Mouse (Mus musculus): ENCODE data around the gene Wdr45. TPM values are rescaled to one million over a fixed set of nuclear protein-coding genes. Genes with fewer than 3 reads are reported as not detected.
"Not testable (repeated sequence)": the region's sequence is repeated elsewhere in the genome, so short reads cannot be mapped to it uniquely, and the experiment has no call there.

Wdr45 gene
- total and polyA plus RNA-seq, 2 experiments from 2014 or later, result 27.2 to 34.6 TPM

GRCm38 (mm10) chrX:7745429-7745828 is 31.3 kb downstream of the Wdr45 start:
- no peaks in the 10 kb centered on the region for H3K27me3 ChIP-seq (ENCODE audit: insufficient read depth, low read length)
- no peak for TF ChIP-seq CTCF (IDR thresholded peaks at IDR 0.05)
- no peak overlapping the region for H3K27ac ChIP-seq (ENCODE audit: low read depth, low read length)
- DNase-seq (ENCODE audit: low spot score) (no peak), ATAC-seq (ENCODE audit: low FRiP score) (no peak)
- no peak overlapping the region for H3K9ac ChIP-seq (replicated peaks; ENCODE audit: low read length, poor library complexity, severe bottlenecking)
- no peaks in the 10 kb centered on the region for H3K36me3 ChIP-seq (ENCODE audit: insufficient read depth, low read length)
- H3K4me3 ChIP-seq (ENCODE audit: low read depth, low read length), result no peak overlapping the region
- no peaks in the 10 kb centered on the region for H3K9me3 ChIP-seq (ENCODE audit: low read length)
- no peaks in the 10 kb centered on the region for H3K4me1 ChIP-seq (ENCODE audit: insufficient read depth, low read length)
- H3K4me2 ChIP-seq (ENCODE audit: low read depth, low read length, poor library complexity, severe bottlenecking), result no peak overlapping the region
- 90% methylated on average over 8 of the region's 8 CpGs for WGBS

DNA sequence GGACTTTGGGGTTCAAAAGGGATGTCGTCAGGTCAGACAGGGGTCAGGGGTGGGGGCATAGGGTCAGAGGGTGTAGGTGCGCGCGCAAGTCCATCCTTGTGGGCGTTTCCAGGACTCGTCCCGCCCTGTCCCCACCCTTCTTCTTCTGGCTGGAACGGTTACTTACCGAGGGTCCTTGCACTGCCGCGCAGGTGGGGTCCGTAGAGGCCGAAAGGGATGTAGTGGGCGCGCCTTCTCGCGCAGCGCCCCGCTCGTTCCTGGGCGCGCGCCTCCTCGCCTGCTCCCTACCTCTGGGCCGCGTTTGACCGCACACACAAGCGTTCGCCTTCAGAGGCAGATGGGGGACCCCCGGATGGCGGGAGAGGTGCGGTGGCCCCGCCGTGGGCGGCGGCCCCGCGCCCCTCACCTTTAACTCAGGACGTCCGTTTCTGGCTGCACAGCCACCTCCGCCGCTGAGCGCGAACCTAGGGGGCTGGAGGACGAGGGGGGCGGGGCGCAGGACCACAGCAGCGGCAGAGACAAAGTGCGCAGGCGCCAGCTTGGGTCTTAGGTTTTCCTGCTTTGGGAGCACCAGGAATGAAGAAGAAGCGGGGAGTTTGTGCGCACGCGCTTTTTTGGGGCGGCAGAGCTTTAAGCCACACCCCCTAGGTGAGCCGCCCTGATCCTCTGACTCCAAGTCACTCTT is 36.4 kb downstream of the Wdr45 start, which contains the start of gene Ccdc120:
Gene Ccdc120 (minus strand): TSS at position 474 of the 685 bp plus-strand sequence.
- no peaks in the 10 kb centered on the region for H3K27me3 ChIP-seq (ENCODE audit: insufficient read depth, low read length)
- peak; percentile 88 for ATAC-seq (ENCODE audit: low FRiP score)
- H3K9me3 ChIP-seq (ENCODE audit: low read length), result peaks cover 2% of the 10 kb centered on the region; the same call in 1 of the 2 replicates
- H3K9ac ChIP-seq (replicated peaks; ENCODE audit: low read length, poor library complexity, severe bottlenecking), result peak within 1 kb of the TSS; percentile 73
- peak within 1 kb of the TSS; percentile 52 for H3K4me2 ChIP-seq (ENCODE audit: low read depth, low read length, poor library complexity, severe bottlenecking)
- DNase-seq (ENCODE audit: low spot score), result peak; percentile 92
- H3K4me3 ChIP-seq (ENCODE audit: low read depth, low read length), result peak within 1 kb of the TSS; percentile 59
- 16% methylated on average over 37 of the region's 56 CpGs for WGBS
- no peaks in the 10 kb centered on the region for H3K4me1 ChIP-seq (ENCODE audit: insufficient read depth, low read length)
- no peak for TF ChIP-seq CTCF (IDR thresholded peaks at IDR 0.05)
- no peak within 1 kb of the TSS for H3K27ac ChIP-seq (ENCODE audit: low read depth, low read length)
- H3K36me3 ChIP-seq (ENCODE audit: insufficient read depth, low read length), result no peaks in the 10 kb centered on the region

DNA sequence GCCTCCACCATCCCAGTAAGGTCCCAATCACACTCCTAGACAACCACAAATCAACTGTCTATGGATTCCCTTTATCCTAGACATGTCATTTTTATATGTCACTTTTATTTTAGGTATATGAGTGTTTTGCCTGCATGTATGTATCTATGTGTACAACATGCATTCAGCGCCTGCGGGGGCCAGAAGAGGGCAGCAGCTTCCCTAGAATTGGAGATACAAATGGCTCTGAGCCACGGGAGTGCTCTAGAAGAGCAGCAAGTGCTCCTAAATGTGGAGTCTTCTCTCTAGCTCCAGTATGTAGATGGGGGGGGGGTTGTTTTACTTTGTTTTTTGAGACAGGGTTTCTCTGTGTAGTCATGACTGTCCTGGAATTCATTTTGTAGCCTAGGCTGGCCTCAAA is 39.5 kb downstream of the Wdr45 start:
- H3K27ac ChIP-seq (ENCODE audit: low read depth, low read length); H3K4me1 ChIP-seq (ENCODE audit: insufficient read depth, low read length); ATAC-seq (ENCODE audit: low FRiP score); H3K9ac ChIP-seq (replicated peaks; ENCODE audit: low read length, poor library complexity, severe bottlenecking); H3K9me3 ChIP-seq (ENCODE audit: low read length); H3K27me3 ChIP-seq (ENCODE audit: insufficient read depth, low read length); H3K4me3 ChIP-seq (ENCODE audit: low read depth, low read length); H3K4me2 ChIP-seq (ENCODE audit: low read depth, low read length, poor library complexity, severe bottlenecking); H3K36me3 ChIP-seq (ENCODE audit: insufficient read depth, low read length): not testable (repeated sequence)
- TF ChIP-seq CTCF (IDR thresholded peaks at IDR 0.05), result peak; percentile 42; the same call in 1 of the 2 replicates
- 15% methylated on average over 3 of the region's 3 CpGs for WGBS
- DNase-seq (ENCODE audit: low spot score), result peak; percentile 36

GRCm38 (mm10) chrX:7762137-7762920 is 48.2 kb downstream of the Wdr45 start, which contains the start of gene Tfe3:
Gene Tfe3, plus strand, starts transcription at chrX:7762560.
- DNase-seq (ENCODE audit: low spot score) (peak; percentile 95), ATAC-seq (ENCODE audit: low FRiP score) (peak; percentile 96)
- Histone ChIP-seq H3K4me1 (ENCODE audit: insufficient read depth, low read length) (no peaks in the 10 kb centered on the region), H3K36me3 (ENCODE audit: insufficient read depth, low read length) (0 out of 2 replicates have a peak, but pooled peaks cover under 1% of the 10 kb centered on the region), H3K27ac (ENCODE audit: low read depth, low read length) (peak within 1 kb of the TSS; percentile 32; the same call in 1 of the 2 replicates), H3K9ac (replicated peaks; ENCODE audit: low read length, poor library complexity, severe bottlenecking) (peak within 1 kb of the TSS; percentile 55), H3K27me3 (ENCODE audit: insufficient read depth, low read length) (no peaks in the 10 kb centered on the region), H3K4me3 (ENCODE audit: low read depth, low read length) (peak within 1 kb of the TSS; percentile 61), H3K4me2 (ENCODE audit: low read depth, low read length, poor library complexity, severe bottlenecking) (peak within 1 kb of the TSS; percentile 62), H3K9me3 (ENCODE audit: low read length) (no peaks in the 10 kb centered on the region)
- 26% methylated on average over 35 of the region's 38 CpGs for WGBS
- no peak for TF ChIP-seq CTCF (IDR thresholded peaks at IDR 0.05)

DNA sequence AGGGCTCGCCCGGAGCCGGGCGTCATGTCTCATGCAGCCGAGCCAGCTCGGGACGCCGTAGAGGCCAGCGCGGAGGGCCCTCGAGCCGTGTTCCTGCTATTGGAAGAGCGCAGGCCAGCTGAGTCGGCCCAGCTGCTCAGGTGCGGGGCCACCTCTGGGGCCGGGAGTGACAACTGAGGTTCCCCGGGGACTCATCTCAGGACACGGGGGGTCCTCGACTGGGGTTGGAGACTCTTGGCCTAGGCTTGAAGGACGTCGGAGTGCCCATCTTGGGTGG is 48.7 kb downstream of the Wdr45 start:
- Histone ChIP-seq H3K4me3 (ENCODE audit: low read depth, low read length) (peak overlapping the region; percentile 61), H3K4me1 (ENCODE audit: insufficient read depth, low read length) (no peaks in the 10 kb centered on the region), H3K9ac (replicated peaks; ENCODE audit: low read length, poor library complexity, severe bottlenecking) (peak overlapping the region; percentile 55), H3K4me2 (ENCODE audit: low read depth, low read length, poor library complexity, severe bottlenecking) (peak overlapping the region; percentile 62), H3K27me3 (ENCODE audit: insufficient read depth, low read length) (no peaks in the 10 kb centered on the region), H3K36me3 (ENCODE audit: insufficient read depth, low read length) (0 out of 2 replicates have a peak, but pooled peaks cover 6% of the 10 kb centered on the region), H3K9me3 (ENCODE audit: low read length) (no peaks in the 10 kb centered on the region), H3K27ac (ENCODE audit: low read depth, low read length) (peak overlapping the region; percentile 32; the same call in 1 of the 2 replicates)
- WGBS, result 27% methylated on average over 17 of the region's 21 CpGs
- no peak for TF ChIP-seq CTCF (IDR thresholded peaks at IDR 0.05)
- DNase-seq (ENCODE audit: low spot score) (no peak), ATAC-seq (ENCODE audit: low FRiP score) (no peak)

All from midbrain, postnatal 0 days (tissue).